Mouse (Mus musculus): Measurements from ENCODE around the gene Gm20388. TPM values are rescaled to one million over a fixed set of nuclear protein-coding genes. Genes with fewer than 3 reads are reported as not detected.

Gm20388 gene
- polyA plus RNA-seq, 1 experiment: 59.3 TPM

GRCm38 (mm10) chr8:123065214-123066100 is 3154.8 kb downstream of the Gm20388 start:
- peak; percentile 99 for DNase-seq (ENCODE audit: low read depth)
- TF ChIP-seq POLR2A (IDR thresholded peaks at IDR 0.05; ENCODE audit: borderline replicate concordance, extremely low read depth, insufficient read depth, insufficient read length, poor library complexity, severe bottlenecking) (peak; percentile 100), CTCF (IDR thresholded peaks at IDR 0.05; ENCODE audit: borderline replicate concordance, extremely low read depth, insufficient read depth, insufficient read length) (peak; percentile 40)

- DNase-seq (ENCODE audit: low read depth): peak; percentile 15
- TF ChIP-seq POLR2A (IDR thresholded peaks at IDR 0.05; ENCODE audit: borderline replicate concordance, extremely low read depth, insufficient read depth, insufficient read length, poor library complexity, severe bottlenecking) (no peak), CTCF (IDR thresholded peaks at IDR 0.05; ENCODE audit: borderline replicate concordance, extremely low read depth, insufficient read depth, insufficient read length) (no peak)
These were observed 3155.6 kb downstream of the Gm20388 start for GRCm38 (mm10) chr8:123066101-123066683.

GRCm38 (mm10) chr8:123071176-123071575 is 3160.5 kb downstream of the Gm20388 start:
- DNase-seq (ENCODE audit: low read depth): peak; percentile 2
- TF ChIP-seq CTCF (IDR thresholded peaks at IDR 0.05; ENCODE audit: borderline replicate concordance, extremely low read depth, insufficient read depth, insufficient read length) (no peak), POLR2A (IDR thresholded peaks at IDR 0.05; ENCODE audit: borderline replicate concordance, extremely low read depth, insufficient read depth, insufficient read length, poor library complexity, severe bottlenecking) (no peak)

- no peak for TF ChIP-seq CTCF (IDR thresholded peaks at IDR 0.05; ENCODE audit: borderline replicate concordance, extremely low read depth, insufficient read depth, insufficient read length)
- no peak for TF ChIP-seq POLR2A (IDR thresholded peaks at IDR 0.05; ENCODE audit: borderline replicate concordance, extremely low read depth, insufficient read depth, insufficient read length, poor library complexity, severe bottlenecking)
- no peak for DNase-seq (ENCODE audit: low read depth)
These were observed 3166.6 kb downstream of the Gm20388 start for GRCm38 (mm10) chr8:123077213-123077612.

- DNase-seq (ENCODE audit: low read depth): no peak
These were observed 3172.4 kb downstream of the Gm20388 start for GRCm38 (mm10) chr8:123082993-123083392.

GRCm38 (mm10) chr8:123083610-123084009 is 3173.0 kb downstream of the Gm20388 start:
- TF ChIP-seq POLR2A (IDR thresholded peaks at IDR 0.05; ENCODE audit: borderline replicate concordance, extremely low read depth, insufficient read depth, insufficient read length, poor library complexity, severe bottlenecking): no peak
- TF ChIP-seq CTCF (IDR thresholded peaks at IDR 0.05; ENCODE audit: borderline replicate concordance, extremely low read depth, insufficient read depth, insufficient read length): no peak
- no peak for DNase-seq (ENCODE audit: low read depth)

More at GRCm38 (mm10) chr8:123082993-123083392, 3172.4 kb downstream of the Gm20388 start:
- TF ChIP-seq POLR2A (IDR thresholded peaks at IDR 0.05; ENCODE audit: borderline replicate concordance, extremely low read depth, insufficient read depth, insufficient read length, poor library complexity, severe bottlenecking) (no peak), CTCF (IDR thresholded peaks at IDR 0.05; ENCODE audit: borderline replicate concordance, extremely low read depth, insufficient read depth, insufficient read length) (no peak)

- no peak for DNase-seq (ENCODE audit: low read depth)
These were observed 3176.6 kb downstream of the Gm20388 start for GRCm38 (mm10) chr8:123087289-123087688.

GRCm38 (mm10) chr8:123097216-123097615 is 3186.6 kb downstream of the Gm20388 start:
- no peak for DNase-seq (ENCODE audit: low read depth)

More at GRCm38 (mm10) chr8:123087289-123087688, 3176.6 kb downstream of the Gm20388 start:
- no peak for TF ChIP-seq CTCF (IDR thresholded peaks at IDR 0.05; ENCODE audit: borderline replicate concordance, extremely low read depth, insufficient read depth, insufficient read length)
- TF ChIP-seq POLR2A (IDR thresholded peaks at IDR 0.05; ENCODE audit: borderline replicate concordance, extremely low read depth, insufficient read depth, insufficient read length, poor library complexity, severe bottlenecking): no peak

GRCm38 (mm10) chr8:123097786-123098584 is 3187.3 kb downstream of the Gm20388 start:
- no peak for DNase-seq (ENCODE audit: low read depth)

More at GRCm38 (mm10) chr8:123097216-123097615, 3186.6 kb downstream of the Gm20388 start:
- TF ChIP-seq POLR2A (IDR thresholded peaks at IDR 0.05; ENCODE audit: borderline replicate concordance, extremely low read depth, insufficient read depth, insufficient read length, poor library complexity, severe bottlenecking): no peak
- TF ChIP-seq CTCF (IDR thresholded peaks at IDR 0.05; ENCODE audit: borderline replicate concordance, extremely low read depth, insufficient read depth, insufficient read length): no peak

GRCm38 (mm10) chr8:123100288-123100687 is 3189.6 kb downstream of the Gm20388 start:
- TF ChIP-seq CTCF (IDR thresholded peaks at IDR 0.05; ENCODE audit: borderline replicate concordance, extremely low read depth, insufficient read depth, insufficient read length): no peak
- no peak for TF ChIP-seq POLR2A (IDR thresholded peaks at IDR 0.05; ENCODE audit: borderline replicate concordance, extremely low read depth, insufficient read depth, insufficient read length, poor library complexity, severe bottlenecking)
- DNase-seq (ENCODE audit: low read depth): no peak

More at GRCm38 (mm10) chr8:123097786-123098584, 3187.3 kb downstream of the Gm20388 start:
- no peak for TF ChIP-seq POLR2A (IDR thresholded peaks at IDR 0.05; ENCODE audit: borderline replicate concordance, extremely low read depth, insufficient read depth, insufficient read length, poor library complexity, severe bottlenecking)
- no peak for TF ChIP-seq CTCF (IDR thresholded peaks at IDR 0.05; ENCODE audit: borderline replicate concordance, extremely low read depth, insufficient read depth, insufficient read length)

- TF ChIP-seq CTCF (IDR thresholded peaks at IDR 0.05; ENCODE audit: borderline replicate concordance, extremely low read depth, insufficient read depth, insufficient read length): no peak
- no peak for TF ChIP-seq POLR2A (IDR thresholded peaks at IDR 0.05; ENCODE audit: borderline replicate concordance, extremely low read depth, insufficient read depth, insufficient read length, poor library complexity, severe bottlenecking)
- DNase-seq (ENCODE audit: low read depth): no peak
These were observed 3190.6 kb downstream of the Gm20388 start for GRCm38 (mm10) chr8:123101244-123101643.

All from brain, embryonic 14.5 days (tissue).